Mouse (Mus musculus): ENCODE results near the gene Tet3.

DNA sequence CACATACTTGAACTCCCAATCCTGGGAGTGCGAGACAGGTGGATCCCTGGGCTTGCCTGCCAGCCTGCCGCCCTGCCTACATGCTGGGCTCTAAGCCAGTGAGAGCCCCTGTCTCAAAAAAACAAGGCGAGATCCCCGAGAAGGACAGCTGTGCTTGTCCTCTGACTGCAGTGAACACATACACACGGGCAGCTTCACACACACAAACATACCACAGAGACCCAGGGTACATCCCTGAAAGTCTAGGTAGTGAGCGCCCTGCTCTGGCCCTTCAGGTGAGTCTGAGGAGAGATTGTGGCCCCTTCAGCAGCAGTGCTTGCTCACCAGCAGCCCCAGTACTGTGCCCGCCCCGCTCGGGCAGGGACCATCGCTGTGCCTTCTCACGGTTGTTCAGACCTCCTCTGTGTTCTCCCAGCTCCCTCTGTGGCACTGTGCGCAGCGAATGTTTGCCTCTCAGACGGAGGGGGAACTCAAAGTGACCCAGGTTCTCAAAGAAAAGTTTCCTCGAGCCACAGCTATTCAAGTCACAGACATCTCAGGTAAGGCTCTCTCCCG, 108.0 kb downstream of the Tet3 start:
- TF ChIP-seq EP300 (IDR thresholded peaks at IDR 0.05; ENCODE audit: insufficient read depth, low read depth, low read length) (no peak), POLR2A (IDR thresholded peaks at IDR 0.05; ENCODE audit: insufficient read depth, low read length) (no peak)

All from ES-Bruce4 (cell line).